Mouse (Mus musculus) spleen, adult 12 weeks (tissue): ENCODE data around the gene Akap12.

Source experiments
- DNase-seq: peaks from one replicate; pipeline ENCODE4 v3.0.0; 2022; ENCODE audit warnings: low spot score

Gene Akap12

DNA sequence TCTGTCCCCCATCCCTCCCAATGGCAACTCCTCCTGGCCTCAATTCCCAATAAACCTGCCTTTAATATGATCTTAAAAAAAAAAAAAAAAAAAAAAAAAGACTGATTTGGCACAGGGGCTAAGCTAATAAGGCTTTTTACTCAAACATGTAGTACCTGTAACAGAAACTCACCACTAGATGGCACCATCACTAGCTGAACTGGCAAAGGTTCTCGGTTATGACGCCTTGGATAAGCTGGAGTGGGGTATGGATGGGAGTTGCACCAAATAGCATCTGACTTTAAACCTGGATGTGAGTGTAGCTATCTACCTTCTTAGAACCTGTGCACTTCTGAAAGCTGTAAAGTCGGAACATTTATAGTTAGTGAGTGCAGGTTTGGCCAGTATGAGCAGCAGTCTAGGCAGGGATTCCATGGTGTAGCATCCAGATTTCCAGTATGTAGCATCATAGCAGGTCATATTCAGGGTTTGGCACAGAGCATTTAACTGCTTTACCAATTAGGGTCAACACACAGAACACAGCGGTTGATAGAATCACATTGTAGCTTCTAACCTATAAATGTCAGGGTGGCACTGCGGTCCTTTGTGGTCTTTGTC lies 138.8 kb downstream of the Akap12 start:
- no peak for DNase-seq

DNA sequence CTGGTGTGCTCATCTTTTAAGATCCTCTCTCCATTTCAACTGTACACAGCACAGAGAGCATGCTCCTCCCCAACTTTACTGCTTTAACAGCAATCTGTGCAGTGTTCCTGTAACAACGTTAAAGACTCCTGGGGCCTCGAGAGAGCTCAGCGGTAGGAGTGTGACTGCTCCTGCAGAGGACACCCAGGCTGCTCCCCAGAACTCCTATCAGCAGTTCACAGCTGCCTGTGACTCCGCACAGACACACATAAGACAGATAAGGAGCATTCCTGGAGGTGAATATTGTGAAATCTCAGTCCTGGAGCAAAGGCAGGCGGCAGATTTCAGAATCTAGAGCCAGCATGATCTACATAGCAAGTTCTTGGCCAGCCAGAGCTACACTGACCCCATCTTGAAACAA lies 139.3 kb downstream of the Akap12 start:
- DNase-seq, result no peak

DNA sequence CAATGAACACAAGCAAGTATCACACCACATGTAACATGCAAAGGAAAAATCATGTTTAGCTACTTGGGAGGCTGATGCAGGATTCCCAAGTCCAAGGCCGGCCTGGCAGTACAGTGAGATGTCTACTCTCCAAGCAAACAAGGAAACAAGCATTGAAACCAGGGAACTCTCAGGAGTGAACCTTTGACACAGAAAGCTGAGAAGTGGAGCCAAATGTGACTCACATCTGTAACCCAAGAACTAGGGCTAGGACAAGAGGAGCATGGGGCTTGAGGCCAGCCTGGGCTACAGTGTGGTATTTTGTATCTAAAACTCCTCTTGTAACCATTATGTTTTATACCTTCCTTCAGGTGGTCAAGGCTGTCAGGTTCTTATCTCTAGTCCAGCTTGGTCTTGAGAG lies 141.0 kb downstream of the Akap12 start:
- DNase-seq, result no peak
